Mouse (Mus musculus): Measurements from ENCODE around the gene Kif11. TPM values are rescaled to one million over a fixed set of nuclear protein-coding genes. Genes with fewer than 3 reads are reported as not detected.

Kif11 gene
- total and polyA plus RNA-seq, 2 experiments from 2014 or later: 10.8 to 31.4 TPM

- no peak overlapping the region for H3K9ac ChIP-seq (replicated peaks; ENCODE audit: low read depth, low read length)
- ATAC-seq (ENCODE audit: insufficient read depth, low read depth) (no peak), DNase-seq (ENCODE audit: low spot score) (no peak)
- no peaks in the 10 kb centered on the region for H3K9me3 ChIP-seq (replicated peaks; ENCODE audit: control insufficient read depth, low read length)
- no peaks in the 10 kb centered on the region for H3K4me1 ChIP-seq (ENCODE audit: control insufficient read depth, insufficient read depth)
- H3K36me3 ChIP-seq (replicated peaks; ENCODE audit: control insufficient read depth, insufficient read depth, low read length): peaks cover 79% of the 10 kb centered on the region
- H3K27me3 ChIP-seq (ENCODE audit: control insufficient read depth, insufficient read depth, low read length): no peaks in the 10 kb centered on the region
- H3K4me2 ChIP-seq (ENCODE audit: low read depth, low read length): no peak overlapping the region
- H3K27ac ChIP-seq (ENCODE audit: low read depth): no peak overlapping the region
- no peak for TF ChIP-seq CTCF (IDR thresholded peaks at IDR 0.05; ENCODE audit: low read depth)
- TF ChIP-seq EP300 (IDR thresholded peaks at IDR 0.05; ENCODE audit: low read depth): no peak
- no peak overlapping the region for H3K4me3 ChIP-seq (ENCODE audit: low read depth, low read length)
- 85% methylated on average over 6 of the region's 6 CpGs for WGBS
Measured at GRCm38 (mm10) chr19:37400936-37401335, 24.7 kb downstream of the Kif11 start.

DNA sequence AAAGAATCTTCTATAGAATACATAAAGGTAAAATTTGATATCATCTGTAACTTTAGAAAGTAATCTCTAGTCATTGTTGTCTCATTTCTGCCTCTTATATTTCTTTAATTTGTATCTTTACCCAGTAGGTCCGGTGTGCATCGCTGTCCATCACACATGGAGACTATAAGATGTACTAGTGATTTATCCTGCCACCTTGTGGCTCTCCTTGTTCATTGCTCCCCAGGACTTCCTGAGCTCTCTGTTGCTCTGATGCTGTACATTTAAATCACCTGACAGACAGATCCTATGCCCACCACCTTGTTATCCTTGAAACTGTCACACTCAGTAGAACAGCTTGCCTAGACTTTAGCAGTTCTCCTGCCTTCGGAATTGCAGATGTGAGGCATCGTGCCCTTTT is 42.1 kb downstream of the Kif11 start:
- Histone ChIP-seq H3K4me3 (ENCODE audit: low read depth, low read length) (no peak overlapping the region), H3K36me3 (replicated peaks; ENCODE audit: control insufficient read depth, insufficient read depth, low read length) (peaks cover 60% of the 10 kb centered on the region), H3K4me2 (ENCODE audit: low read depth, low read length) (no peak overlapping the region), H3K4me1 (ENCODE audit: control insufficient read depth, insufficient read depth) (no peaks in the 10 kb centered on the region), H3K9me3 (replicated peaks; ENCODE audit: control insufficient read depth, low read length) (no peaks in the 10 kb centered on the region), H3K9ac (replicated peaks; ENCODE audit: low read depth, low read length) (no peak overlapping the region), H3K27ac (ENCODE audit: low read depth) (no peak overlapping the region), H3K27me3 (ENCODE audit: control insufficient read depth, insufficient read depth, low read length) (no peaks in the 10 kb centered on the region)
- DNase-seq (ENCODE audit: low spot score) (no peak), ATAC-seq (ENCODE audit: insufficient read depth, low read depth) (no peak)
- 73% methylated on average over 4 of the region's 4 CpGs for WGBS
- TF ChIP-seq CTCF (IDR thresholded peaks at IDR 0.05; ENCODE audit: low read depth): peak; percentile 56
- no peak for TF ChIP-seq EP300 (IDR thresholded peaks at IDR 0.05; ENCODE audit: low read depth)

DNA sequence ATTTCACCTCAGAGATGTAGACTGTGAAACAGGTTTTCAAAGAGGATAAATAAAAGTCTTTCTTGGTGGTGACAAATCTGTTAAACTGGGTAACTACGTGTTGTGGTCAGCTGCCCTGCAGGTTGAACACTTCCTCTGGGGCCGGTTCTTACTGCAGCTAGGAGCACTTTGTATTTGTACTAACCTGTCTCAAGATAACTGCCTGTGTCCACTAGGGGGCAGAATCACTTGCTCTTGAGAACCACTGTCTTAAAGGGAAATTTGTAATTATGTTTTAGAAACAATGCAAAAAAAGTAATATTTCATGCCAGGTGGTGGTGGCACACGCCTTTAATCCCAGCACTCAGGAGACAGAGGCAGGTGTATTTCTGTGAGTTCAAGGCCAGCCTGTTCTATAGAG is 43.4 kb downstream of the Kif11 start:
- peak; percentile 58 for DNase-seq (ENCODE audit: low spot score)
- H3K4me3 ChIP-seq (ENCODE audit: low read depth, low read length): no peak overlapping the region
- no peak overlapping the region for H3K27ac ChIP-seq (ENCODE audit: low read depth)
- peaks cover 49% of the 10 kb centered on the region for H3K36me3 ChIP-seq (replicated peaks; ENCODE audit: control insufficient read depth, insufficient read depth, low read length)
- H3K4me2 ChIP-seq (ENCODE audit: low read depth, low read length): no peak overlapping the region
- TF ChIP-seq CTCF (IDR thresholded peaks at IDR 0.05; ENCODE audit: low read depth) (peak; percentile 64), EP300 (IDR thresholded peaks at IDR 0.05; ENCODE audit: low read depth) (no peak)
- H3K4me1 ChIP-seq (ENCODE audit: control insufficient read depth, insufficient read depth): no peaks in the 10 kb centered on the region
- H3K9me3 ChIP-seq (replicated peaks; ENCODE audit: control insufficient read depth, low read length): no peaks in the 10 kb centered on the region
- no peak for ATAC-seq (ENCODE audit: insufficient read depth, low read depth)
- 43% methylated on average over 3 of the region's 3 CpGs for WGBS
- no peaks in the 10 kb centered on the region for H3K27me3 ChIP-seq (ENCODE audit: control insufficient read depth, insufficient read depth, low read length)
- no peak overlapping the region for H3K9ac ChIP-seq (replicated peaks; ENCODE audit: low read depth, low read length)

GRCm38 (mm10) chr19:37428589-37428988 is 52.4 kb downstream of the Kif11 start:
- no peak for DNase-seq (ENCODE audit: low spot score)
- H3K4me3 ChIP-seq (ENCODE audit: low read depth, low read length): no peak overlapping the region
- H3K27ac ChIP-seq (ENCODE audit: low read depth): no peak overlapping the region
- H3K27me3 ChIP-seq (ENCODE audit: control insufficient read depth, insufficient read depth, low read length): peaks cover 50% of the 10 kb centered on the region
- no peak for TF ChIP-seq EP300 (IDR thresholded peaks at IDR 0.05; ENCODE audit: low read depth)
- TF ChIP-seq CTCF (IDR thresholded peaks at IDR 0.05; ENCODE audit: low read depth): no peak
- H3K9ac ChIP-seq (replicated peaks; ENCODE audit: low read depth, low read length): no peak overlapping the region
- H3K4me2 ChIP-seq (ENCODE audit: low read depth, low read length): no peak overlapping the region
- ATAC-seq (ENCODE audit: insufficient read depth, low read depth): no peak
- WGBS: 67% methylated on average over 5 of the region's 5 CpGs
- H3K4me1 ChIP-seq (ENCODE audit: control insufficient read depth, insufficient read depth): no peaks in the 10 kb centered on the region
- H3K36me3 ChIP-seq (replicated peaks; ENCODE audit: control insufficient read depth, insufficient read depth, low read length): no peaks in the 10 kb centered on the region
- no peaks in the 10 kb centered on the region for H3K9me3 ChIP-seq (replicated peaks; ENCODE audit: control insufficient read depth, low read length)

- no peak for ATAC-seq (ENCODE audit: insufficient read depth, low read depth)
- no peaks in the 10 kb centered on the region for H3K9me3 ChIP-seq (replicated peaks; ENCODE audit: control insufficient read depth, low read length)
- H3K27me3 ChIP-seq (ENCODE audit: control insufficient read depth, insufficient read depth, low read length): peaks cover 76% of the 10 kb centered on the region
- H3K4me1 ChIP-seq (ENCODE audit: control insufficient read depth, insufficient read depth): no peaks in the 10 kb centered on the region
- DNase-seq (ENCODE audit: low spot score): no peak
- no peaks in the 10 kb centered on the region for H3K36me3 ChIP-seq (replicated peaks; ENCODE audit: control insufficient read depth, insufficient read depth, low read length)
- WGBS: 86% methylated on average over 11 of the region's 11 CpGs
- no peak overlapping the region for H3K4me3 ChIP-seq (ENCODE audit: low read depth, low read length)
- no peak for TF ChIP-seq EP300 (IDR thresholded peaks at IDR 0.05; ENCODE audit: low read depth)
- no peak for TF ChIP-seq CTCF (IDR thresholded peaks at IDR 0.05; ENCODE audit: low read depth)
- no peak overlapping the region for H3K4me2 ChIP-seq (ENCODE audit: low read depth, low read length)
- no peak overlapping the region for H3K9ac ChIP-seq (replicated peaks; ENCODE audit: low read depth, low read length)
- no peak overlapping the region for H3K27ac ChIP-seq (ENCODE audit: low read depth)
Measured at GRCm38 (mm10) chr19:37431139-37431756, 55.0 kb downstream of the Kif11 start.
